Mouse (Mus musculus) gastrocnemius, postnatal 36 days (tissue): ENCODE results near the gene Hilpda. TPM values are rescaled to one million over a fixed set of nuclear protein-coding genes. Genes with fewer than 3 reads are reported as not detected.

Experiments used
- DNase-seq, 2 experiments: peaks; one replicate each; pipeline ENCODE4 v3.0.0; 2022
- intact Hi-C: fragments of 180-260 bp; cut with DNase I; formaldehyde crosslinking; loops from one replicate; pipeline ENCODE4 v1.15.1; 2025
- total RNA-seq, 2 experiments: library from RNA; stranded (reverse); gene quantifications; 2 replicates each; pipeline ENCODE4 v1.2.3; 2021

The Hilpda gene
- total RNA-seq, 2 experiments from 2014 or later = 3.2 to 3.4 TPM

- DNase-seq = no peak
- intact Hi-C loops = no loop called here
Measured at GRCm38 (mm10) chr6:29322735-29323134, 50.4 kb downstream of the Hilpda start.

Other genes with a start within 250 kb of the Hilpda start
- under 1 TPM; 0.39 to 0.66 TPM for gene Lep, start 212.3 kb upstream of the Hilpda start, total RNA-seq
- 10 to 100 TPM; 12.8 to 15.7 TPM for gene Rbm28, start 107.5 kb upstream of the Hilpda start, total RNA-seq
- gene Prrt4, start 92.9 kb upstream of the Hilpda start, total RNA-seq = under 1 TPM; 0.43 to 0.54 TPM
- gene Impdh1, start 56.1 kb upstream of the Hilpda start, total RNA-seq = 10 to 100 TPM; 10.5 to 15.5 TPM
- not detected for gene Fam71f2, start 7.1 kb downstream of the Hilpda start, total RNA-seq
- not detected for gene Fam71f1, start 46.7 kb downstream of the Hilpda start, total RNA-seq
- 10 to 100 TPM; 82.5 to 86.2 TPM for gene Calu, start 75.6 kb downstream of the Hilpda start, total RNA-seq
- under 1 TPM in 1 of 2 experiments, not detected in 1; 0.35 TPM for gene Opn1sw, start 116.0 kb downstream of the Hilpda start, total RNA-seq
- 10 to 100 TPM; 10.1 to 12.9 TPM for gene Ccdc136, start 123.8 kb downstream of the Hilpda start, total RNA-seq
- 100 to 1,000 TPM; 403 to 438 TPM for gene Flnc, start 160.8 kb downstream of the Hilpda start, total RNA-seq
- gene Atp6v1f, start 195.2 kb downstream of the Hilpda start, total RNA-seq = 100 to 1,000 TPM in 1 of 2 experiments, 10 to 100 TPM in 1; 94.2 to 103 TPM
- gene Atp6v1fnb, start 198.9 kb downstream of the Hilpda start, total RNA-seq = not detected
- 1 to 10 TPM; 5.4 to 5.9 TPM for gene Kcp, start 235.5 kb downstream of the Hilpda start, total RNA-seq